Mouse (Mus musculus): ENCODE measurements around the gene Pcdh10.

Gene Pcdh10

DNA sequence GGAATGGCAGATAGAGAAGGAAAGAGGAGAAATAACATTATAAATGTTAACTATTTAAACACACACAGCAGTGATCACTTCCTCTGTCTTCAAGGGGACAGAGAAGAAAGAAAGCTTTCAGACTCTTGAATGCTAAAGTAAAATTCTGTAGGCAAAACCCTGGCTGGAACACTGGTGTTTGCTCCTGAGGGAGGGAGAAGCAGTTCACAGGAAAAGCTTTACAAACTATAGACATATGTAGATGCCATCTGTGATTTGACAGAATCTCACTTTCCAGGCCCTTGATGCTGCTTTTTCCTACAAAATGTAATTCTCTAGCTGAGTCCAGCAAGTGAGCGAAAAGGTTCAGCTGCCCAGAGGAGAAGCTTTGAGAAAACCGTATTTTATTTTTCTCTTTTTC lies 25.0 kb downstream of the Pcdh10 start:
- TF ChIP-seq CTCF (conservative IDR thresholded peaks at IDR 0.05; ENCODE audit: low read length) (no peak), POU5F1 (IDR thresholded peaks at IDR 0.05; ENCODE audit: borderline replicate concordance, low read length) (no peak), NANOG (IDR thresholded peaks at IDR 0.05; ENCODE audit: borderline replicate concordance, low read length) (no peak)
- H3K9me3 ChIP-seq (ENCODE audit: low read length) = no peaks in the 10 kb centered on the region
- H3K27me3 ChIP-seq (ENCODE audit: insufficient read depth, low read length) = no peaks in the 10 kb centered on the region
- H3K36me3 ChIP-seq (ENCODE audit: insufficient read depth, low read length) = no peaks in the 10 kb centered on the region
- H3K4me1 ChIP-seq (replicated peaks; ENCODE audit: low read depth, low read length) = no peaks in the 10 kb centered on the region
- H3K4me3 ChIP-seq (replicated peaks; ENCODE audit: low read length) = no peak overlapping the region

GRCm38 (mm10) chr3:45431691-45432090 lies 53.5 kb downstream of the Pcdh10 start:
- Histone ChIP-seq H3K9me3 (ENCODE audit: low read length) (no peaks in the 10 kb centered on the region), H3K36me3 (ENCODE audit: insufficient read depth, low read length) (no peaks in the 10 kb centered on the region), H3K4me3 (replicated peaks; ENCODE audit: low read length) (no peak overlapping the region), H3K4me1 (replicated peaks; ENCODE audit: low read depth, low read length) (peaks cover 10% of the 10 kb centered on the region), H3K27me3 (ENCODE audit: insufficient read depth, low read length) (no peaks in the 10 kb centered on the region)
- no peak for TF ChIP-seq POU5F1 (IDR thresholded peaks at IDR 0.05; ENCODE audit: borderline replicate concordance, low read length)

DNA sequence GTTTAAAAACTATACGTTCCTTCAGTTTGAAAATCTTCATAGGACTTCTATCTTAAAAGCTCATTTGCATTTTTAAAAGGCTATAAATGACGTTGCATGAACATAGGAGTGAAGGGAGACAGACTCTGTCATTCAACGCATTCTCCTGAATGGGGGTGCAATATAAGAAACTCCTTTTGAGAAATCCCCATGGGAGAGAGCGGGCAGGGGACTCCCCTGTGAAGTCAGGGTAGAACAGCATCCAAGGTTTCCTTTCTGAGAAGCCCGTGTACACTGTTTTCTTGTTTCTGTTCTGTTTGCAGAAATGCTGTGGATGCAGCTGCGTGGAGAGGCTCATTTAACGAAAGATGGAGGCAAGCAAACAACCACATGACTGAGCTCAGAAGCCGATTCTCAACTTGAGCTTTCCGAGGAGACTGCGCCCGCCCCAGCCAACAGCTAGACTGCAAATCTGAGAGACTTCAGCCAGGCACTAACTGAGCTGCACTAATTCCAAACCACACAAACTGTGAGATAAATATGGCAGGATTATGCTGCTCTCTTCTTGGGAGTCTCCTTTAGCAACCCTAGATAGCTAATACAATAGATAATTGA lies 54.1 kb downstream of the Pcdh10 start:
- no peaks in the 10 kb centered on the region for H3K9me3 ChIP-seq (ENCODE audit: low read length)

More for the DNA sequence above, 54.1 kb downstream of the Pcdh10 start:
- no peaks in the 10 kb centered on the region for H3K36me3 ChIP-seq (ENCODE audit: insufficient read depth, low read length)
- TF ChIP-seq POU5F1 (IDR thresholded peaks at IDR 0.05; ENCODE audit: borderline replicate concordance, low read length) = no peak
- TF ChIP-seq NANOG (IDR thresholded peaks at IDR 0.05; ENCODE audit: borderline replicate concordance, low read length) = no peak
- no peak for TF ChIP-seq CTCF (conservative IDR thresholded peaks at IDR 0.05; ENCODE audit: low read length)
- H3K27me3 ChIP-seq (ENCODE audit: insufficient read depth, low read length) = no peaks in the 10 kb centered on the region
- H3K4me3 ChIP-seq (replicated peaks; ENCODE audit: low read length) = no peak overlapping the region
- peaks cover 5% of the 10 kb centered on the region for H3K4me1 ChIP-seq (replicated peaks; ENCODE audit: low read depth, low read length)

Measured in E14TG2a.4 (cell line).